Mouse (Mus musculus) B cell, adult 2 months (primary cell): Measurements from ENCODE around the gene Cpne2.

ENCODE experiments used
- DNase-seq, 2 experiments: peaks; one replicate each; pipeline ENCODE4 v3.0.0; 2022

The Cpne2 gene

DNA sequence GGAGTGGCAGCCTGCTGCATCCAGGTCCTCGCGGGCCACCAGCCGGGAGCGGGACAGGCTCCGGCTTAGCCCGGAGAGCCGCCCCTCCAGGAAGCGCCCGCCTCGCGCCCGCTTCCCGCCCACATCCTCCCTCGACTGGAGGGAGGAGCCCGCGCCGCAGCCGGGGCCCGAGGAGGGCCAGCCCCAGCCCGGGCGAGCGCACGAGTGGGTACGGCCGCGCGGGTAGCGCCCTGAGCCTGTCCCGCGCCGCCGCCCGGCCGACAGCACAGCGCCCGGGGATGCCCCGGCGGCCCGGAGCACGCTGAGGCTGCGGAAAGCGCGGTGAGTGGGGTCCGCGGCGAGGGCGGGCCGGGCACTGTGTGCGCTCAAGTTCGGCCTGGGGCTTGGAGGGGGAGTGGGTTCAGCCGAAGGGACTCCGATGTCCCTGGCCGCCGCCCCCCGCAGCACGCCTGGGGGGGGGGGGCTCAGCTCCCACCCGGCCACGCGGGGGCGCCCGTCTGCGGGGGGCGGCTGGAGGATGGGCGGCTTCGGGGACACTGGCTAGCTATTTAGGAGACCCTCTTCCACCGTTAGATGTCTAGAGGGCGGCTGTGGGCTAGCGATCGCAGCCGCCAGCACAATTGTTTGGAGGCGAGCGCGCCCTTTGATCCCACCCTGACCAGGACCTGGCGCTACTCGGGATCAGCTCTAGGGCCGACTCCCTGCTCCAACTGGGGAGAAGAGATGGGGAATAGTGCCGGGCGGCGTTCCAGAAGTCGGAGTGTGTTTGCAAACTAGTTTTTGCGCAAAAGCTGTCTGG lies at the start of gene Cpne2:
TSS of gene Cpne2 (plus strand) at position 118 of the 799 bp plus-strand sequence.
- DNase-seq = peak; percentile 40 to 53

DNA sequence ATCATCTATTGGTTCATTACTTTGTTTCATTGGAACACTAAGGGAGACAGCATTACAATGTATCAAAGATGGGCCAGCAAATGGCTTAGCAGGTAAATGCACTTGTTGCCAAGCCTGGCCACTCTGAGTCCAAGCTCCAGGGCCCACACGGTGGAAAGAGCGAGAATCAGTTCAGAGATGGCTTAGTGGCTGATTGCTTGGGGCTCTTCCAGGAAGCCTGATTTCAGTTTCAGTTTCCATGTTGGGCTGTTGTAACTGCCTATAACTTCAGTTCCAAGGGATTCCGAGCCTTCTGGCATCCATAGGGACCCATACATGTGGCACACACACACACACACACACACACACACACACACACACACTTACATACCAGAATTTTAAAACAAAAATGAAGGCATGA lies 47.5 kb upstream of the Cpne2 start:
- no peak for DNase-seq

DNA sequence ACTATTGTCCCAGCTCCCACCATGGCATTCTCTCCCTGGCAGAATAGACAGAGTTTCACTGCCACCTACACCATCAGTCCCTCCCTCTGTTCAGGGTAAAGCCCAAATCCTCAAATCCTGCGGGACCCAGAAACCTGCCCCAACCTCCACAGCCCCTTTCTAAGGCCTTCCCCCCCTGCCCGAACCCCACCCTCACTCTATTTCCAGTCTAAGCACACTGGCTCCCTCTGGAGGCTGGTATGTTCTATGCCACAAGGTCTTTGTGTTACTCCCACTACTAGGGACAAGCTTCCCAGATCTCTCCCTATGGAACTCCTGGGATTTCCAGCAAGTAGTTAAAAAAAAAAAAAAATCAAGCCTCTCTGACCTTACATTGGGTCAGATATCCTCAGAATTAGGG lies 46.9 kb upstream of the Cpne2 start:
- DNase-seq = peak; percentile 51 to 59

DNA sequence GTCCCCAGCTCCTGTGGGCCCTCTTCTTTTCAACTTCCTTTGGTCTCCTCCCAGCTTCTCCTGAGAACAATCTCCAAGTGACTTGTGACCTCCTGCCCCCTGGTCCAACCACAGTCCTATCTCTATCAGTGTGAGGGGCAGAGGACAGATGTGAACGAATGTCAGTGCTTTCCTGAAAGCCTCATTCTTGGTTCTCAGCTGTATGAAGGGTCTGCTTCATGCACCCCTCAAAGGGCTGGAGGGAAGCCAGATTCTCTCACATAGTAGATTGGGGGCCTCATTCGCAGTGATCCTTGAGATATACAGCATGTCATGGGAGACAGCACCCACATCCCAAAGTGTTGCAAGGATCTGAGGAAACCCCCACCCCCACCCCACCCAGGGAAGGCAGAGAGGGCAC lies 44.8 kb upstream of the Cpne2 start:
- no peak for DNase-seq

DNA sequence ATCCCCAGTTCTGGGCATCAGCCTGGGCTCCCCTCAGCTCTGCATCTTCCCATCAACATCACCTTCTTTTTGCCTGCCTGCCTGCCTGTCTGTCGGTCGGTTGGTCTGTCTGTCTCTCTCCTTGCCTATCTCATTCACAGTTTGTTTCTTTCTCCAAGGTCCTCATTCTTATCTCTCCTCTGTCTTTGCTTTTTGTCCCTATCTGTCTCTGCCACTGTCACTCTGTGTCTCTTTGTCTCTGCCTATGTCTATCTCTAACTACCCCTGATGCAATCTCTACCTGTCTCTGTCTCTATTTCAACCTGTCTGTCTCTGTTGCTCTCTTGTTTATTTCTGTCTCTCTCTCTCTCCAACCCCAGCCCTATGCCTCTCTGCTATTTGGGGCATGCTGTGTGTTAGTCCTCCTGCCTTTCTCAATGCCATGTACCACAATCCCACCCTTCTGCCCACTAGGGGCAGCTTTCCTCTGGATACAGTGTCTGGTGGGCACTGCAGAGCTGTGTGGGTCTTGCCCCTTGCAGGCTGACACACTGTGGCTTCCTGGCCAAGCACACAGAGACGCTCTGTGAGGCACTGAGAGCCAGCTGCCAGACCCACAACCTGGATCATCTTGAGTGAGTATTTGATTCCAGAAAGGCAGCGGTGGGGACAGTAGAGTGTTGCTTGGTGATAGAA lies 42.8 kb upstream of the Cpne2 start:
- no peak for DNase-seq

DNA sequence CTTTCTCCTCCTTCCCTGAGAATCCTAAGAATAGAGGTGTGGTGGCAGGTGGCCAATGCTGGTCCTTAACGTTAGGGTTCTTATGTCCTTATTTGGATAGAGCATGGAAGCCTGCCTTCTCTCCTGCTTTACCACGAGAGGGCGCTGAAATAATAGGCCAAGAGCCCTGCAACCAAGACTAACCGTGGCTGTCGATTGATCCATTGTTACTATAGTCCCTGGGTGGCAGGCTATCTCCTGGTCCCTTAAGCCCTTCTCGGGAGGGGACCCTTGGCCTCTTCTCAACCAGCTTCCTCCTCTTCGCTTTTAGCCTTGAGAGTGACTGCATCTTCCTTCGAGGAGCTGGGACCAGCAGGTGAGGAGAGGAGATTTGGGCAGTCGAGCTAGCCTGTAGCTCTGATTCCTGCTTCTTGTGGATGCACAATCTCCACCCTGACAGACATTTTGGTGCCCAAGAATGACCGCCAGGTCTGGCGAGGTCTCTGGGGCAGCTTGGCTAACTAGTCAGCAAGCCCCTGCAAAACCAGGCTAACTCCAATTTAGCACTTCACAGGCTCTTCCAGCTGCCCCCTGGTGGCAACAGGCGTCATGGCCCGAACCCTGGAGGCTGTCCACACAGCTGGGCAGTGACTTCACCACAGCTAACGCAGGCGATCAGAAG lies 40.6 kb upstream of the Cpne2 start:
- DNase-seq = peak; percentile 85

DNA sequence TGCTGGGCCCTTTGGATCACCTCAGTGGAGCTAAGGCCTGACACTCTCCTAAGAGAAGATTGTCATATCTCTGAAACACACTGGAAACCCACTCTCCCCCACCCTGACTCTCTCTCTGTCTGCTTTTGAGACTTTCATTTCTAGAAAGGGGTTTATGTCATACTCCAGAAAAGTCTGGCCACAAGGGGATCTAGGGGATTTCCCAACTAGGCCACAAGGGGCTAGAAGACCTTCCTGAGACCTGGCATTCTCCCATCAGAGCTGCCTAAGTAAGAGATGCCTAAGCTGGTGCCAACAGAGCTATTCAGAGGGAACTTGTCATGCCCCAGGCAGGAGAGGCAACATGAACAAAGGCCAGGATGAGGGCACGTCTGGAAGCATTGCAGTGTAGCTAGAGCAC lies 39.5 kb upstream of the Cpne2 start:
- no peak for DNase-seq

DNA sequence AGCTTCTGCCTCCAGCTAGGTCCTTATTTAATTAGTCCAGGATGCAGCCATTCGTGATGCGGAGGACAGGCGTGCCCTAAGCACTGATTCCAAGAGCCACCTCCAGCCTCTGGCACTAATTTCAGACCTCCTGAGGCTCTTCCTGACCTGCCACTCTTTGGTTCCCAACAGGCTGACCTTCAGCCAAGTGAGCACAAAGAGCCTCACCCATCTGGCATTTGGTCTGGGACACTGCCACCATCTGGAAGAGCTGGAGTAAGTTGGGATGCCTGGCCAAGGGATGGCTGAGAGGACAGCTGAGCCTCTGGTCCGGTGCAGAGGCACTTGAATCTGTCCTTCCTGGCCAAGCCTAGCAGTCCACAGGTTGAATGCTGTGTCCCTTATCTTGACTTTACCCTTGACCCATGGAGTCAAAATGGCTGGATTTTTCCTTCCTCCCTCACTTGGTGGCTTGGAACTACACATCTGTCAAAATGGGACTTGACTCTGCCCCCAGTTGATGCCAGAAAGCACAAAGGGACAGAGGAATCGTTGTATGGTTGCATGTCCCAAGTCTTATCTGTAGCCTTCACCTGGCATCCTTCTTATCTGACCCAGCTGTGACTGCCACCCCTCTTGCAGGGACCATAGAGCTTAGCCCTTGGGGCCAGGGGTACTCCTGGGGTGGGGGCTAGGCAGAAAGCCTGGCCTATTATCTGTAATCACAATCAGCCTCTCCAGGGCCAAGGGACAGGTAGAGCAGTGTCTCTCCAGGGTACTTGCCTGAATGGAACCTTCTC lies 17.2 kb upstream of the Cpne2 start:
- no peak for DNase-seq

DNA sequence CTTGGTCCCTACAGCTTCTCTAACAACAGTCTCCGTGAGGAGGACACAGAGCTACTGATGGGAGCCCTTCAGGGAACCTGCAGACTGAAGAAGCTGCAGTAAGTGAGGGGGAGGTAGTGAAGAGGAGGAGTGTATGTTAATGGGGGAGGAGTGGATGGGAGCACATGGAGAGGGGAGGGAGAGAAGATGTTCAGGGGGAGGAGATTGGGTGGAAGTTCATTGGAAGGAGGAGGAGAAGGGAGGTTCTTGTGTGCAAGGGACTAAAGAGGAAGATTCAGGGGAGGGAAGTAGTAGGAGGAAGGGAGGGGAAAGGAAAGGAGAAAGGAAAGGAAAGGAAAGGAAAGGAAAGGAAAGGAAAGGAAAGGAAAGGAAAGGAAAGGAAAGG lies 16.6 kb upstream of the Cpne2 start:
- DNase-seq = no peak

DNA sequence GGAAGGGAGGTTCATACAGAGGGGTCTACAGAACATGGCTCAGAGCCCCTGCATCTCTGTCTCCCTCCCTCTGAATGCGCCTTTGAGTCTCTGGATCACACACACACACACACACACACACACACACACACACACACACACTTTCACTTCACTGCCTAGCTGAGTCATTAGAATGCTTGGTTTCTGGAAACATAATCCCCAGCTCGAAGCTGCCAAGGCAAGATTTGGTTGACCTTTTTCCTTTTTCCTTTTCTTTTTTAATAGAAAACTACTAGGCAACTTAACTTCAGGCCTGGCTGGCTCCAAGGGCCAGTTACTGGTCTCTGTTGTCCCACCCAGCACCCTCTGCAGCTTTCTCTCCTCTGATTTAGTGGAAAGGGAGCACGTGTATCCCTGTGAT lies 16.0 kb upstream of the Cpne2 start:
- no peak for DNase-seq

DNA sequence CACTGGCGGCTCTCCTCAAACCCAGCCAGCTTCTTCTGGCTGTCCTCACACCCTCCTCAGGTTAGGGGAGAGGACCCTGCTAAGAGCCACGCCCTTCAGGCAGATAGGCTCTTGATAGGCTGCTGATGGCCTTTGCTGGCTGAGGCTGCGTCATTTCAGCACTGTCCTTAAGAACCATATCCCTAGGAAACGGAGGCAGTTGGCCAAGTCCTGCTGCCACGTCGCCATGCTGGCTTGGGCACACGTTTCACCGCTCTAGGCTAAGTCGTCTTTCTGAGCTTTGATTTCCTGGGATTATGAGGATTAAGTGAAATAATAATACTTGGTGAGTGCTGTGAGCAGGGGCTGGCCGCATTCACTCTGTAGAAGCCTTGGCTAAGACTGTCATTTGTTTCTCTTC lies 14.5 kb upstream of the Cpne2 start:
- DNase-seq = no peak

DNA sequence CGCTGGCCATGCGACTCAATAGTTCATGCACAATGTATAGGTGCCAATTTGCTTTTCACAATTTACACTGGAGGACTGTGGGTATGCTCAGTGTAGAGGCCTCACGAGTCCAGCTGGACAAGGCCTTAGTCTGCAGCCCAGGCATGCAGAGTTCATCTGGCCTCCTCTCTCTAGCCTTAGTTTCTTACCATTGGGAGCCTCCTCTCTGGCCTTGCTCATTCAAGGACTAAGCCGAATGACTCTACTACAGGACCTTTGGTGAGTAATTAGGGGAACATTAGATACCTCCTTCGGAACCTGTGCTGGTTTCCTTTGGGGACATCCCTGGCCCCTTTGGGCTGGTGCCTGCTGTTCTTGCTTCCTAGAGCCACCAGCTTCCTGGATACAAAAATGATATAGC lies 13.8 kb upstream of the Cpne2 start:
- no peak for DNase-seq

DNA sequence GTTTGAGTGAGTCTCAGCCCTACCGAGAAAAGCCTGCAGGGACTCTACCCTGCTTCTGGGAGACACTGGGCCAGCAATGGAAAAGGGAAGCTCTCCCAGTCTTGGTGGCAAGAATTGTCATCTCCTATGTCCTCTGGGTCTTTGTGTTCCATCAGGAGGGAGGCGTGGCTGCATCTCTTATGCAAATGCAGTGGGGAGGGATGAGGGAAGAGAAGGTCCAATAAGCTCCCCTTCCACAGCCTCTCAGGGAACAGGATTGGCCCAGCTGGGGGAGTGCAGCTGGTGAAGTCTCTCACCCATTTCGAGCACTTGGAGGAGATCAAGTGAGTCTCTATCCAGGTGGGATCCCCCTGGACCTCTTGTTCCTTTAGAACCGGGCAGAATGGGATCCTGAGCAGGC lies 11.3 kb upstream of the Cpne2 start:
- DNase-seq = no peak

DNA sequence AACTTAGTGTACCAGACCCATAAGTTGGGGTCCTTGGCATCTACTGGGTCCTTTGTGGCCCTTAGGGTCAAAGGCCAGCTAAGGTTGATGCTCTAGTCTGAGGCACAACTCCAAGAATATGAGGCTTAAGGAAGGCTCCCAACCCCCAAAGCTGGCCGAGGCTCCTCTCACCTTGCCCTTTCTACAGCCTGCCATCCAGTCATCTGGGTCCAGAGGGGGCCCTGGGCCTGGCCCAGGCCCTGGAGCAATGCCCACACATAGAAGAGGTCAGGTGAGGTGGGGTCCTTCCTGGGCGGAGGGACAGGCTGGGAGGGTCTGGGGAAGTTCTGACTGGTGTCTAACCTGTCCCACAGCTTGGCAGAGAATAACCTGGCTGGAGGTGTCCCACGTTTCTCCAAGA lies 10.3 kb upstream of the Cpne2 start:
- DNase-seq = no peak

DNA sequence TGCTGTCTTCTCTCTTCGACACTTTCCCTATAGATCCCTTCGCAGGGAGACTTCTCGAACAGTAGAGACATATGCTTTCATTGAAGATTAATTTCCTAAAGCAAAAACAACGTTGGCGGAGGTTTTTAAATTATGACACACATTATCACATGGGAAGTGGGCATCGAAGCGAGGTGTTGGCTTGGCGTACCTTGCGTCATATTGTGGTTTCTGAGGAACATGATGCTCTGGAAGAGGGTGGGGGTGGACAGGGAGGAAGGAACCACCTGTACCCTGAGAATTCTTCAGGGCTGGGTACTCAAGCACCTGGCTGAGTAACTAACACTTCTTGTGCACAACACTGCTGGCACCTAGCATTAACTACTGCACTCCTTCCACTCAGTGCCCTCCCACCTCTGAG lies 8.2 kb upstream of the Cpne2 start:
- no peak for DNase-seq

DNA sequence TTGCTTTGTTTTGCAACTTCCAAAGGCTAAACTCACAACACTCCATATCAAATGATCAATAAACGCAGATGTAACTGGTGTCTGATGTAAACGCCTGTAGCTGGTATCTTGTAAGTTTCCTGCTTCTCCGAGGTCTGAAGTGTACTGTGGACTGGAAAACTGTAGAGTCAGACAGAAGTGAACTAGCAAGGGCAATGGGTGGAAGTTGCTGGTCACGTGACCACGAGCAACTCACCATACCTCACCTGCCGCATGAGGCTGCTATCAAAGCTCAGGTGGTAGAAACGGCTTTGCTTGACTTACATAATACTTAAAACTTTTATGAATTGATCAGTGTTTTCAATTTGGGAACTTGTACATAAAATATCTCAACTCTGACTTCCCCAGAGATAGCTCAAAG lies 5.6 kb upstream of the Cpne2 start:
- no peak for DNase-seq

DNA sequence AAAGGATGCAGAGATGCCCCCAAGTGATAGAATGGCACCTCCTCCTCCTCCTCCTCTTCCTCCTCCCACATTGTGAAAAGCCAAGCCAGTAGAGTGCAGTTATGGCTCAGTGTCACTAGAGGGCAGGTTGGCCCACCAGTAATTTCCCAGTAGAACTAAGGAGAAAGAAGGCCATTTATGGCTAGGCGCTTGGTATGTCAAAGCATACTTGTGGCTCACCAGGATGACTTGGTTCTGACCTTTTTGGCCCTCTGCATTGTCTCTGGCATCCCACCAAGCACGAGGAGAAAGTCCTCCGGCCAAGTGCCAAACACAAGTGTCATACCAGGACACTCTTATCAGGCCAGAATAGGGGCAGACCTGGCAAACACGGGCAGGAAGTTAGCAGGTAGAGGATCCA lies 4.5 kb upstream of the Cpne2 start:
- DNase-seq = peak; percentile 42 to 45

DNA sequence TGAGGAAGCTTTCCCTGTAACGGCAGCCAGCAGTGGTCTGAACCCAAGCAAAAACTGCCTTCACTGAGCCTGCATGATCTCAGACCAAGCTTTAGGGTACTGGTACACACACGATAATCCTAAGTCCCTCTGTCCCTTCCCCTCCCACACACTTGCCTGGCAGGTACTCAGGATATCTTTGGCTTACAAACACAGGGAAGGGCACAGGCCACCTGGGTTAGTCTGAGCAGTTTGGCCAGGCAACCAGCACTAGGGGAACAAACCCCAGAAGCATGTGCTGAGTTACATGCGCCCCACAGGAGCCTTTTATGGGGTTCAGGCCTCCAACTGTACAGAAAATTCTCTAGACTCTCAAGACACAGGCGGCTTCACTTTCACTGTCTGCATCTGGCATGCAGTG lies 2.9 kb upstream of the Cpne2 start:
- no peak for DNase-seq

DNA sequence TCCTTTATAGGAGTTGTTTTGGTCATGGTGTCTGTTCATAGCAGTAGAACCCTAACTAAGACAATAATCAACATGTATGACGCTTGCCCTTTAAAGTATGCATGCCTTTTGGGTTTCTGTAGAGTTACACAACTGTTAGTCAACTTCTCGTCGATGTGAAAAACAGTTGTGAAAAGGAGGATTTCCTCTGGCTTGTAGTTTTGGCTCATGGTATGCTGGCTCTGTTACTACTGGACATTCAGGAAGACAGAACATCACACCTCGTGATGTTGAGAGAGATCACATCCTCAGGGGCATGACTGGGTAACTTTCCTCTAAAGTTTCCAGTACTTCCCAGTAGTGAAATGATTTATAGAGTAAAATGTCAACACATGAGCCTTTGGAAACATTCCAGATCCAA lies 2.1 kb upstream of the Cpne2 start:
- DNase-seq = no peak

DNA sequence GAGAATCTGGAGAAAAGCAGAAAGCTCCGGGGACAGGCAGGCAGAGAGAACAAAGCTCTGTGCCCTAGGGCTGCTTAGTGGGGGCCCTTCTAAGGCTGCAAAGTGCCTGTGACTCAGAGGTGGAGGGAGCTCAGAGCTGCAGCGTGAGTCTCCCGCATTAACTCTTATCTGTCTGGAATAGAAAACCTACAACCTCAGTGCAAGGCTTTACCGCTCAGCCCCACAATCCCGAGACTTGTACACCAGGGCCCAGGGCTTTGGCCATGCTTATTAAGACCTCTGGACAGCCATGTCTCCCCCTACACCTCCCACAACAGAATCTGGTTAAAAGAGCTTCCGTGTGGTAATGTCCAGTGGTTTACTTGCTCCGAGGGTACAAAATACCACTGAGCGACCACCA lies 790 bp upstream of the Cpne2 start:
- DNase-seq = no peak

DNA sequence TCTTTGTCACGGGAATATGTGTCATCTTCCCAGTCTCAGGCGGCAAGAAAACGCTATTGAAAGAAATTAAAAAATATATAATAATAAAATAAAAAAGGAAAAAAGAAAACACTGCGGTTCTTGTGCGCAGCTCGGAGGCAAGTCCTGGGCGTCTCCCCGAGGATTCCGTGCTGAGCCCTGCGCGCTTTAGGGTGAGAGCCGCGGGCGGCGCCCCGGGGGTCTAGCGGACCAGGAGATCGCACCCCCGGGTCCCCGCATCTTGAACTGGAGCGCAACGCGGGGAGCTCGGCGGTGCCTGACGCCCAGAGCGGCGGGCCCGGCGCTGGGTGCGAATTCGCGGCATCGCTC lies 291 bp upstream of the Cpne2 start:
- DNase-seq = no peak

DNA sequence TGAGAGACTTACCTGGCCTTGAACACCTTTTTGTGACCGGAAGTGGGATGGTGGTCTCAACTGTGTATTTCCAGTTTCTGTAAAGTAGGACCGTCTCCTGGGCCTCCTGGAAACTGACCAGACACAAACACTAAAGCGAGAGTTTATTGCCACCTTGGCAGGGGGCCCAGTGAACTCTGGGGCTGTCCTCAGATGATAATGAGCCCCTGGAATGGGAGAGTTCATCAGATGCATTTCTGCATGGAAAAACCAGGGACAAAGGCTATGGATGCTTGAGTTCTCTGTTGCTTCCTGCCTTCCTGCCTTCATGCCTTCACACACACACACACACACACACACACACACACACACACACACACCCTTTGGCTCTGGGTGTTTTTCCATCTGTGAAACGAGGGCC lies 1.8 kb downstream of the Cpne2 start:
- no peak for DNase-seq

DNA sequence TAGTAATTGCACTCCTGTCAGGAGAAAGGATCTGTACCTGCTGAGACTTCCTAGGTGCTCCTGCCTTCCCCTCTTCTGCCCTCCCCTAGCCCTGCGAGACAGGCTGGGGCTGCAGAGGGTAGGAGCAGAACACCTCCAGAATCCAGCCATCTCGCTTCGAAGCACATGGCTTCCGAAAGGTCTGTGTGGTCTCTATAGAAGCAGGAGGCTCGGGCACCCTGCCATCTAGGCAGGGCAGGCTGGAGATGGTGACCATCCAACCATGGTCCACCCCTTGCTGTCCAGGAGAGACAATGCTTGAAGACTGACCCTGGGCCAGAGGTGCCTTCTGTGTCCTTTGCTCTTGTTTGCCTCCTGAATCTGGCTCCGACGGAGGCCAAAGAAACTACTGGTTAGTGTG lies 2.8 kb downstream of the Cpne2 start:
- DNase-seq = no peak

DNA sequence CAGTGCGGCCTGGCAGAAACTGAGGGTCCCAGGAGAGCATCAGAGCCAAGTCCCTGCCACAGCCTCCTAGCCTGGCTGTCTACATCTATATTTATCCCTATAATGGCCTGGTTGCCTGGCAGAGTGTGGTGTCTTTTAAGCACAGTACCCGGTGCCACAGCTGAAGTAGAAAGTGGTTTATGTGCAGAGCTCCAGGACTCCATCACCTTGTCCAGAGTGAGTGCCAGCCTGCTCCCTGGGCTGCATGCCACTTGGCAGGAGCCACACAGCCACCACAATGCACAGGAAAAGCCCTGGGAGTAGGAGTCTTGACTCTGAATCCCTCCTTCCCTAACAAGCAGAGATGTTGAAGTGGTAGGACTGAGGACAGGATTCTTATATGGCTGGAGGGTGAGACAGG lies 4.7 kb downstream of the Cpne2 start:
- DNase-seq = no peak
